Mouse (Mus musculus) heart, adult 2 months (tissue): ENCODE results near the gene Pum1.

Source experiments
- CTCF ChIP-seq: fragments of 200-600 bp; IDR thresholded peaks from 2 replicates; pipeline ENCODE4 v1.8.1; 2022; ENCODE audit warnings: antibody characterized with exemption, mild to moderate bottlenecking, moderate library complexity
- EP300 ChIP-seq: fragments of 200-500 bp; IDR thresholded peaks from 2 replicates; pipeline ENCODE4 v1.6.1; 2011; ENCODE audit warnings: low read depth, low read length, control low read depth; ENCODE audit not compliant: insufficient read depth
- POLR2A ChIP-seq: fragments of 200-500 bp; IDR thresholded peaks from 2 replicates; pipeline ENCODE4 v1.6.1; 2011; ENCODE audit warnings: mild to moderate bottlenecking, low read depth, low read length, control low read depth; ENCODE audit not compliant: insufficient read depth

- TF ChIP-seq POLR2A = no peak
- no peak for TF ChIP-seq CTCF
- TF ChIP-seq EP300 = no peak
Measured at GRCm38 (mm10) chr4:130779037-130779436, 115.9 kb downstream of the Pum1 start.
